Mouse (Mus musculus): ENCODE measurements around the gene Acot7.

DNA sequence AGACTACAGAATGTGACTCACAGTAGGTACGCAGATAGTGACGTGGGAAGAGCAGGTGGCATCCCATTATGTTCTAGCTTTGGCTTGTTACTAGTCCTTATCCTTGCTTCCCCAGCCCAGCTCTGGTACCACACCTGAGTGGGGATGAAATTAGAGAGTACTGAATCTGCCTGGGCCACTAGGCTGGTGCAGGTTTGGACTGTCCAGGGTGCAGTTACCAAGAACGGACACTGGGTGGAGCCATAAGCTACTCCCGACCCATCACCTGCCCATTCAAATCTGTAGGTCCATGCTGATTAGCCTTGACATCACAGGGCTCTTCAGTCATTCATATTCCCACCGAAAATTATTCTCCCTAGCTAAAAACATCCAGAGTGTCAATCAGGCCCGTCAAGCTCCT lies 37.5 kb upstream of the Acot7 start:
- TF ChIP-seq POLR2A (IDR thresholded peaks at IDR 0.05; ENCODE audit: insufficient read depth, low read depth, low read length) (no peak), CTCF (IDR thresholded peaks at IDR 0.05; ENCODE audit: insufficient read depth, low read depth, low read length) (no peak)
